Mouse (Mus musculus): ENCODE data around the gene Trhr2. TPM values are rescaled to one million over a fixed set of nuclear protein-coding genes. Genes with fewer than 3 reads are reported as not detected.
A peak's percentile ranks its signal among the peaks of the same experiment; 100 is the strongest.

The Trhr2 gene
- polyA plus RNA-seq, 1 experiment from 2014 or later: not detected

DNA sequence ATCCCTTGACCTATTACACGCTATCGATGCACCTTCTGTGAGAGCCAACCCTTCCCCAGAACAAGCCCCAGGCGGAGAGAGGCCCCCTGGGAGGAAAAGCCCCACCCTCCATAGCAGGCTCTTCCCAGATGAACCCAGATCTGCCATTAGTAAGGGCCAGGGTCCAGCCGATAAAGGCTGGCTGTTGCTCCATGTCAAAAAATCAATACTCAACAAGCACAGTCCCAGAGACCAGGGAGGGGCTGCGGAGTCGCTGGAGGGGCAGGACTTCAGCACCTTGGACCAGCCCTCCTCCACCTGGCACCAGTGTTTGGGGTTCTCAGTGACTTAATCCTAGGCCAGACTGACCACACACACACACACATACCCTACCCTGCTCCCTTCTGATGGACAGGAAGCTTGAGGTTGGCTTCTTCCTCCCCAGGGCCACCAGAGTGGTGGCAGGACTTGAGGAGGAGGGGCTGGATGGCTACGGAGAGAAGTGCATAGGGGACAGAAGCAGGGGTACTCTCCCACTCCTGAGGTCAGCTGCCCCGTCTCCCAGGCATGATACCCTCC is 42.5 kb downstream of the Trhr2 start:
- Histone ChIP-seq H3K4me3 (ENCODE audit: low read depth, low read length) (no peak overlapping the region), H3K36me3 (ENCODE audit: insufficient read depth, low read length) (no peaks in the 10 kb centered on the region), H3K4me2 (replicated peaks; ENCODE audit: low read depth, low read length) (no peak overlapping the region), H3K9ac (replicated peaks; ENCODE audit: low read depth) (no peak overlapping the region), H3K9me3 (ENCODE audit: low read length) (no peaks in the 10 kb centered on the region), H3K27me3 (replicated peaks; ENCODE audit: insufficient read depth, low read length) (no peaks in the 10 kb centered on the region), H3K27ac (ENCODE audit: low read length) (no peak overlapping the region), H3K4me1 (ENCODE audit: insufficient read depth, low read depth, low read length) (no peaks in the 10 kb centered on the region)
- no peak for TF ChIP-seq CTCF (IDR thresholded peaks at IDR 0.05)
- TF ChIP-seq EP300 (IDR thresholded peaks at IDR 0.05): no peak
- ATAC-seq (no peak), DNase-seq (ENCODE audit: low spot score) (no peak)
- 51% methylated on average over 8 of the region's 8 CpGs for WGBS

DNA sequence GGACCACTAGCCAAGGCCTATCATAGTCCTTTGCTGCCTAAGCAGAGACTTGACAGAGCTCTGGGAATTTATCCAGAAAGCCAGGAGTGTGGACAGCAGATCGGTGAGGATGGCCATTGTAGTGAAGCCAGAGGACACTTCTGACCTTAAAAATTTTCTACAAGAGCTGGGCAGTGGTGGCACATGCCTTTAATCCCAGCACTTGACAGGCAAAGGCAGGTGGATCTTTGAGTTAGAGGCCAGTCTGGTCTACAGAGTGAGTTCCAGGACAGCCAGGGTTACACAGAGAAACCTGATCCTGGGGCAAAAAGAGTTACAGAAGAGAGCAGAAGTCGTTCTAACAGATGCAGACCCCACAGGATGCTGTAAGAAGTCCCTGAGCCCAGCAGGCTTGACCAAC is 44.1 kb downstream of the Trhr2 start:
- Histone ChIP-seq H3K4me3 (ENCODE audit: low read depth, low read length) (no peak overlapping the region), H3K27ac (ENCODE audit: low read length) (no peak overlapping the region), H3K4me1 (ENCODE audit: insufficient read depth, low read depth, low read length) (no peaks in the 10 kb centered on the region), H3K9ac (replicated peaks; ENCODE audit: low read depth) (no peak overlapping the region), H3K27me3 (replicated peaks; ENCODE audit: insufficient read depth, low read length) (no peaks in the 10 kb centered on the region), H3K4me2 (replicated peaks; ENCODE audit: low read depth, low read length) (no peak overlapping the region), H3K9me3 (ENCODE audit: low read length) (no peaks in the 10 kb centered on the region), H3K36me3 (ENCODE audit: insufficient read depth, low read length) (no peaks in the 10 kb centered on the region)
- ATAC-seq (no peak), DNase-seq (ENCODE audit: low spot score) (no peak)
- WGBS: 64% methylated on average over 2 of the region's 2 CpGs
- TF ChIP-seq EP300 (IDR thresholded peaks at IDR 0.05) (no peak), CTCF (IDR thresholded peaks at IDR 0.05) (no peak)

DNA sequence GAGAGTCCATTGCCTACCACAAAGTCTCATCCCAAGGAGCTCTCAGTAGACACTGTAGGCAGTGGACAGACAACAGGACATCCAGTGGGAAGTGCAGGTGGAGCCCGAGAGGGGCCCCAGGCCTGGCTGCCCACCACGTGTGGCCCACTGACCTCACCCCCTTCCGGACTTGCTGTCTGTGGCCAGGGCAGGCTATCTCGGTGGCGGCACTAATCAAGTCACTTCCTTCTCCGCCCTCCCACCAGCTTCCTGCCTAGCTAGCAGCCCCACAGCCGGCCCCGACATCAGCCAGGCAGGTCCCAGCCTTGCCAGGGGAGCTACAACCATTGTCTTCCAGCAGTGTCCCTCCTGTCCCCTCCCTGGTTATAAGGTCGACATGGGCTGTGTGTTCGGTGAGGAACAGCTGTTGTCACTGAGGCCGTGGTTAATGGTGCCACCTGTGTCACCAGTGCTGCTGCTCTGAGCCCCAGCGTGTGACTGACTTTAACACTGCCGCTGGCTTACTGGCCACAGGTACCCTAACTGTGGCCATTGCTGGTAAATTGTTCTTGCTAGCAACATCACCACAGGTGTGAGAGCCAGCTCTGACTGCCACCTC is 45.5 kb downstream of the Trhr2 start:
- DNase-seq (ENCODE audit: low spot score): peak; percentile 65
- Histone ChIP-seq H3K9me3 (ENCODE audit: low read length) (no peaks in the 10 kb centered on the region), H3K27me3 (replicated peaks; ENCODE audit: insufficient read depth, low read length) (no peaks in the 10 kb centered on the region), H3K4me2 (replicated peaks; ENCODE audit: low read depth, low read length) (no peak overlapping the region), H3K4me1 (ENCODE audit: insufficient read depth, low read depth, low read length) (peaks cover 5% of the 10 kb centered on the region; the same call in 1 of the 2 replicates), H3K36me3 (ENCODE audit: insufficient read depth, low read length) (no peaks in the 10 kb centered on the region), H3K4me3 (ENCODE audit: low read depth, low read length) (no peak overlapping the region), H3K9ac (replicated peaks; ENCODE audit: low read depth) (no peak overlapping the region), H3K27ac (ENCODE audit: low read length) (no peak overlapping the region; the same call in 1 of the 2 replicates)
- peak; percentile 76 for ATAC-seq
- TF ChIP-seq CTCF (IDR thresholded peaks at IDR 0.05): no peak
- 0 out of 2 replicates have a peak, but pooled peaks have one; percentile 21 for TF ChIP-seq EP300 (IDR thresholded peaks at IDR 0.05)
- 54% methylated on average over 13 of the region's 13 CpGs for WGBS

DNA sequence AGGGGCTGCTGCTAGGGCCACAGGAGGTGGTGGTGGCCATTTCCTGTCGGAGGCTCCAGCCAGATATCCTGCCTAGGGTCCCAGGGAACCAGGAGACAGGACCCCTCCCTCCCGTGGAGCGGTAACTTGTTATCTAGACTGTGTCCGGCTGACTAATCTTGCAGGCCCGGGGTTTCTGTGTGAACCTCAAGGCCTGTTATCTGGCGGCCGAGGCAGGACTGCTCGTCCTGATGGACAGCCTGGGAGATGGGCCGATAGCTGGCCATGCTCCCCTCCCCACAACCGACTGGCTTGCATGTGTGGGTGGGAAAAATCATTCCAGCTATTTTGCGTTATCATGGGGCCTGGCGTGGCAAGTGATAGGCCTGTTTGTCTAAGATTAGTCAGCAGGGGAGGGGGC is 47.2 kb downstream of the Trhr2 start:
- no peak overlapping the region for H3K4me3 ChIP-seq (ENCODE audit: low read depth, low read length)
- H3K36me3 ChIP-seq (ENCODE audit: insufficient read depth, low read length): no peaks in the 10 kb centered on the region; the same call in 1 of the 2 replicates
- H3K27me3 ChIP-seq (replicated peaks; ENCODE audit: insufficient read depth, low read length): no peaks in the 10 kb centered on the region
- no peak for DNase-seq (ENCODE audit: low spot score)
- H3K9ac ChIP-seq (replicated peaks; ENCODE audit: low read depth): no peak overlapping the region
- H3K27ac ChIP-seq (ENCODE audit: low read length): no peak overlapping the region
- H3K4me2 ChIP-seq (replicated peaks; ENCODE audit: low read depth, low read length): no peak overlapping the region
- H3K4me1 ChIP-seq (ENCODE audit: insufficient read depth, low read depth, low read length): peaks cover 5% of the 10 kb centered on the region; the same call in 1 of the 2 replicates
- TF ChIP-seq CTCF (IDR thresholded peaks at IDR 0.05): no peak
- ATAC-seq: no peak
- no peaks in the 10 kb centered on the region for H3K9me3 ChIP-seq (ENCODE audit: low read length)
- 39% methylated on average over 12 of the region's 12 CpGs for WGBS

- no peak for TF ChIP-seq EP300 (IDR thresholded peaks at IDR 0.05)
- TF ChIP-seq CTCF (IDR thresholded peaks at IDR 0.05): no peak
- Histone ChIP-seq H3K36me3 (ENCODE audit: insufficient read depth, low read length) (peaks cover 5% of the 10 kb centered on the region; the same call in 1 of the 2 replicates), H3K27me3 (replicated peaks; ENCODE audit: insufficient read depth, low read length) (no peaks in the 10 kb centered on the region), H3K4me1 (ENCODE audit: insufficient read depth, low read depth, low read length) (peaks cover 5% of the 10 kb centered on the region; the same call in 1 of the 2 replicates), H3K9me3 (ENCODE audit: low read length) (no peaks in the 10 kb centered on the region), H3K4me3 (ENCODE audit: low read depth, low read length) (no peak overlapping the region), H3K4me2 (replicated peaks; ENCODE audit: low read depth, low read length) (no peak overlapping the region), H3K27ac (ENCODE audit: low read length) (no peak overlapping the region), H3K9ac (replicated peaks; ENCODE audit: low read depth) (no peak overlapping the region)
- 79% methylated on average over 2 of the region's 2 CpGs for WGBS
- ATAC-seq (no peak), DNase-seq (ENCODE audit: low spot score) (no peak)
Observed at GRCm38 (mm10) chr8:122312553-122312952, 48.0 kb downstream of the Trhr2 start.

GRCm38 (mm10) chr8:122311115-122311514 is 49.4 kb downstream of the Trhr2 start:
- WGBS: 69% methylated on average over 2 of the region's 2 CpGs
- Histone ChIP-seq H3K36me3 (ENCODE audit: insufficient read depth, low read length) (peaks cover 5% of the 10 kb centered on the region; the same call in 1 of the 2 replicates), H3K9ac (replicated peaks; ENCODE audit: low read depth) (no peak overlapping the region), H3K27ac (ENCODE audit: low read length) (no peak overlapping the region), H3K4me1 (ENCODE audit: insufficient read depth, low read depth, low read length) (peaks cover 5% of the 10 kb centered on the region; the same call in 1 of the 2 replicates), H3K27me3 (replicated peaks; ENCODE audit: insufficient read depth, low read length) (no peaks in the 10 kb centered on the region), H3K4me3 (ENCODE audit: low read depth, low read length) (no peak overlapping the region), H3K9me3 (ENCODE audit: low read length) (no peaks in the 10 kb centered on the region), H3K4me2 (replicated peaks; ENCODE audit: low read depth, low read length) (no peak overlapping the region)
- no peak for ATAC-seq
- TF ChIP-seq CTCF (IDR thresholded peaks at IDR 0.05) (no peak), EP300 (IDR thresholded peaks at IDR 0.05) (no peak)
- DNase-seq (ENCODE audit: low spot score): no peak

Measured in lung, postnatal 0 days (tissue).